Mouse (Mus musculus): ENCODE data around the gene Kat6b. TPM values are rescaled to one million over a fixed set of nuclear protein-coding genes. Genes with fewer than 3 reads are reported as not detected.

Kat6b gene
- polyA plus RNA-seq, 1 experiment = 3.9 TPM

- H3K4me2 ChIP-seq (ENCODE audit: low read depth) = no peak overlapping the region
These were observed 150.5 kb downstream of the Kat6b start for GRCm38 (mm10) chr14:21631665-21632200.

GRCm38 (mm10) chr14:21636548-21636947 lies 155.3 kb downstream of the Kat6b start:
- Histone ChIP-seq H3K27me3 (ENCODE audit: control insufficient read depth, insufficient read depth, insufficient read length) (no peaks in the 10 kb centered on the region), H3K4me2 (ENCODE audit: low read depth) (no peak overlapping the region), H3K36me3 (ENCODE audit: control insufficient read depth, insufficient read depth) (peaks cover 5% of the 10 kb centered on the region), H3K4me3 (no peak overlapping the region), H3ac (ENCODE audit: control insufficient read depth, insufficient read length) (no peak overlapping the region), H3K79me2 (ENCODE audit: control insufficient read depth, insufficient read depth) (no peaks in the 10 kb centered on the region)
- no peak for TF ChIP-seq TCF12 (IDR thresholded peaks at IDR 0.05; ENCODE audit: insufficient read depth, poor library complexity, severe bottlenecking)
- TF ChIP-seq MAX (IDR thresholded peaks at IDR 0.05; ENCODE audit: low read depth) = no peak
- TF ChIP-seq TCF3 (IDR thresholded peaks at IDR 0.05; ENCODE audit: insufficient read length, low read depth) = no peak
- TF ChIP-seq E2F4 (IDR thresholded peaks at IDR 0.05; ENCODE audit: insufficient read depth) = no peak
- TF ChIP-seq MYOG (IDR thresholded peaks at IDR 0.05; ENCODE audit: control insufficient read depth in 1 of 3, insufficient read depth in 1 of 3, insufficient read length in 2 of 3, low read depth in 2 of 3) = no peak
- TF ChIP-seq CEBPB (IDR thresholded peaks at IDR 0.05; ENCODE audit: insufficient read depth, poor library complexity, severe bottlenecking) = no peak
- TF ChIP-seq REST (IDR thresholded peaks at IDR 0.05; ENCODE audit: insufficient read depth, insufficient read length) = no peak
- no peak for TF ChIP-seq POLR2AphosphoS2 (IDR thresholded peaks at IDR 0.05; ENCODE audit: insufficient read length, low read depth)
- TF ChIP-seq SRF (IDR thresholded peaks at IDR 0.05; ENCODE audit: control insufficient read depth, insufficient read length, low read depth) = no peak

More at GRCm38 (mm10) chr14:21631665-21632200, 150.5 kb downstream of the Kat6b start:
- no peaks in the 10 kb centered on the region for H3K79me2 ChIP-seq (ENCODE audit: control insufficient read depth, insufficient read depth)
- H3ac ChIP-seq (ENCODE audit: control insufficient read depth, insufficient read length) = no peak overlapping the region
- no peak overlapping the region for H3K4me3 ChIP-seq
- peaks cover 20% of the 10 kb centered on the region for H3K36me3 ChIP-seq (ENCODE audit: control insufficient read depth, insufficient read depth)
- TF ChIP-seq TCF3 (IDR thresholded peaks at IDR 0.05; ENCODE audit: insufficient read length, low read depth) (no peak), MYOG (IDR thresholded peaks at IDR 0.05; ENCODE audit: control insufficient read depth in 1 of 3, insufficient read depth in 1 of 3, insufficient read length in 2 of 3, low read depth in 2 of 3) (no peak), POLR2A (IDR thresholded peaks at IDR 0.05; ENCODE audit: insufficient read length, low read depth) (no peak), CEBPB (IDR thresholded peaks at IDR 0.05; ENCODE audit: insufficient read depth, poor library complexity, severe bottlenecking) (no peak), REST (IDR thresholded peaks at IDR 0.05; ENCODE audit: insufficient read depth, insufficient read length) (no peak), USF1 (IDR thresholded peaks at IDR 0.05; ENCODE audit: low read depth) (no peak), MYOD1 (IDR thresholded peaks at IDR 0.05; ENCODE audit: control insufficient read depth in 1 of 3, insufficient read length in 2 of 3, low read depth in 2 of 3) (no peak), MAX (IDR thresholded peaks at IDR 0.05; ENCODE audit: low read depth) (no peak), TCF12 (IDR thresholded peaks at IDR 0.05; ENCODE audit: insufficient read depth, poor library complexity, severe bottlenecking) (no peak), POLR2AphosphoS2 (IDR thresholded peaks at IDR 0.05; ENCODE audit: insufficient read length, low read depth) (no peak), SRF (IDR thresholded peaks at IDR 0.05; ENCODE audit: control insufficient read depth, insufficient read length, low read depth) (no peak)
- H3K27me3 ChIP-seq (ENCODE audit: control insufficient read depth, insufficient read depth, insufficient read length) = no peaks in the 10 kb centered on the region

- TF ChIP-seq TCF3 (IDR thresholded peaks at IDR 0.05; ENCODE audit: insufficient read length, low read depth) = no peak
- TF ChIP-seq POLR2A (IDR thresholded peaks at IDR 0.05; ENCODE audit: insufficient read length, low read depth) = no peak
- TF ChIP-seq TCF12 (IDR thresholded peaks at IDR 0.05; ENCODE audit: insufficient read depth, poor library complexity, severe bottlenecking) = no peak
- no peak for TF ChIP-seq SRF (IDR thresholded peaks at IDR 0.05; ENCODE audit: control insufficient read depth, insufficient read length, low read depth)
- TF ChIP-seq USF1 (IDR thresholded peaks at IDR 0.05; ENCODE audit: low read depth) = no peak
- no peak for TF ChIP-seq REST (IDR thresholded peaks at IDR 0.05; ENCODE audit: insufficient read depth, insufficient read length)
- no peak for TF ChIP-seq MAX (IDR thresholded peaks at IDR 0.05; ENCODE audit: low read depth)
- no peak for TF ChIP-seq CEBPB (IDR thresholded peaks at IDR 0.05; ENCODE audit: insufficient read depth, poor library complexity, severe bottlenecking)
- TF ChIP-seq MYOG (IDR thresholded peaks at IDR 0.05; ENCODE audit: control insufficient read depth in 1 of 3, insufficient read depth in 1 of 3, insufficient read length in 2 of 3, low read depth in 2 of 3) = no peak
- no peak for TF ChIP-seq E2F4 (IDR thresholded peaks at IDR 0.05; ENCODE audit: insufficient read depth)
- no peak overlapping the region for H3K4me3 ChIP-seq
- no peaks in the 10 kb centered on the region for H3K27me3 ChIP-seq (ENCODE audit: control insufficient read depth, insufficient read depth, insufficient read length)
- no peak overlapping the region for H3K4me2 ChIP-seq (ENCODE audit: low read depth)
- no peak overlapping the region for H3ac ChIP-seq (ENCODE audit: control insufficient read depth, insufficient read length)
- no peaks in the 10 kb centered on the region for H3K36me3 ChIP-seq (ENCODE audit: control insufficient read depth, insufficient read depth)
- no peaks in the 10 kb centered on the region for H3K79me2 ChIP-seq (ENCODE audit: control insufficient read depth, insufficient read depth)
These were observed 159.7 kb downstream of the Kat6b start for GRCm38 (mm10) chr14:21640806-21641435.

- Histone ChIP-seq H3K36me3 (ENCODE audit: control insufficient read depth, insufficient read depth) (no peaks in the 10 kb centered on the region), H3K79me2 (ENCODE audit: control insufficient read depth, insufficient read depth) (no peaks in the 10 kb centered on the region), H3ac (ENCODE audit: control insufficient read depth, insufficient read length) (no peak overlapping the region), H3K4me3 (no peak overlapping the region), H3K4me2 (ENCODE audit: low read depth) (no peak overlapping the region), H3K27me3 (ENCODE audit: control insufficient read depth, insufficient read depth, insufficient read length) (no peaks in the 10 kb centered on the region)
- TF ChIP-seq TCF12 (IDR thresholded peaks at IDR 0.05; ENCODE audit: insufficient read depth, poor library complexity, severe bottlenecking) = no peak
- no peak for TF ChIP-seq E2F4 (IDR thresholded peaks at IDR 0.05; ENCODE audit: insufficient read depth)
- no peak for TF ChIP-seq POLR2A (IDR thresholded peaks at IDR 0.05; ENCODE audit: insufficient read length, low read depth)
- no peak for TF ChIP-seq MYOG (IDR thresholded peaks at IDR 0.05; ENCODE audit: control insufficient read depth in 1 of 3, insufficient read depth in 1 of 3, insufficient read length in 2 of 3, low read depth in 2 of 3)
- no peak for TF ChIP-seq MAX (IDR thresholded peaks at IDR 0.05; ENCODE audit: low read depth)
- no peak for TF ChIP-seq SRF (IDR thresholded peaks at IDR 0.05; ENCODE audit: control insufficient read depth, insufficient read length, low read depth)
- no peak for TF ChIP-seq CEBPB (IDR thresholded peaks at IDR 0.05; ENCODE audit: insufficient read depth, poor library complexity, severe bottlenecking)
- TF ChIP-seq POLR2AphosphoS2 (IDR thresholded peaks at IDR 0.05; ENCODE audit: insufficient read length, low read depth) = no peak
- no peak for TF ChIP-seq TCF3 (IDR thresholded peaks at IDR 0.05; ENCODE audit: insufficient read length, low read depth)
- no peak for TF ChIP-seq REST (IDR thresholded peaks at IDR 0.05; ENCODE audit: insufficient read depth, insufficient read length)
- TF ChIP-seq USF1 (IDR thresholded peaks at IDR 0.05; ENCODE audit: low read depth) = no peak
- no peak for TF ChIP-seq MYOD1 (IDR thresholded peaks at IDR 0.05; ENCODE audit: control insufficient read depth in 1 of 3, insufficient read length in 2 of 3, low read depth in 2 of 3)
These were observed 172.6 kb downstream of the Kat6b start for GRCm38 (mm10) chr14:21653813-21654212.

Data from myocyte (in vitro differentiated cells).